Mouse (Mus musculus): Measurements from ENCODE around the gene Gata3. TPM values are rescaled to one million over a fixed set of nuclear protein-coding genes. Genes with fewer than 3 reads are reported as not detected.

Gata3 gene
- polyA plus RNA-seq, 1 experiment, result 4.0 TPM

- H3K27me3 ChIP-seq (ENCODE audit: control insufficient read depth, insufficient read depth, insufficient read length), result no peaks in the 10 kb centered on the region
- H3K36me3 ChIP-seq (ENCODE audit: control insufficient read depth, insufficient read depth), result no peaks in the 10 kb centered on the region
- TF ChIP-seq CEBPB (IDR thresholded peaks at IDR 0.05; ENCODE audit: low read depth) (no peak), FOSL1 (IDR thresholded peaks at IDR 0.05; ENCODE audit: insufficient read depth, low read length, poor library complexity, severe bottlenecking) (no peak), CTCF (IDR thresholded peaks at IDR 0.05; ENCODE audit: control insufficient read depth, insufficient read depth, insufficient read length) (no peak), MAX (IDR thresholded peaks at IDR 0.05) (no peak), MYOG (IDR thresholded peaks at IDR 0.05; ENCODE audit: control insufficient read depth, extremely low read depth, insufficient read length) (no peak), MYOD1 (IDR thresholded peaks at IDR 0.05; ENCODE audit: control insufficient read depth, insufficient read length, low read depth) (no peak), USF1 (IDR thresholded peaks at IDR 0.05; ENCODE audit: low read depth) (no peak)
- H3K79me2 ChIP-seq (ENCODE audit: control insufficient read depth, insufficient read depth), result no peaks in the 10 kb centered on the region
- no peaks in the 10 kb centered on the region for H3K79me3 ChIP-seq (ENCODE audit: low read depth)
- H3ac ChIP-seq (ENCODE audit: control insufficient read depth, insufficient read length, low read depth), result no peak overlapping the region
- no peak overlapping the region for H3K4me3 ChIP-seq (ENCODE audit: insufficient read depth, poor library complexity, severe bottlenecking)
Observed at GRCm38 (mm10) chr2:9833712-9834111, 56.1 kb downstream of the Gata3 start.

- TF ChIP-seq FOSL1 (IDR thresholded peaks at IDR 0.05; ENCODE audit: insufficient read depth, low read length, poor library complexity, severe bottlenecking) (no peak), CTCF (IDR thresholded peaks at IDR 0.05; ENCODE audit: control insufficient read depth, insufficient read depth, insufficient read length) (no peak), CEBPB (IDR thresholded peaks at IDR 0.05; ENCODE audit: low read depth) (no peak), USF1 (IDR thresholded peaks at IDR 0.05; ENCODE audit: low read depth) (no peak), MAX (IDR thresholded peaks at IDR 0.05) (no peak), MYOG (IDR thresholded peaks at IDR 0.05; ENCODE audit: control insufficient read depth, extremely low read depth, insufficient read length) (no peak), MYOD1 (IDR thresholded peaks at IDR 0.05; ENCODE audit: control insufficient read depth, insufficient read length, low read depth) (no peak)
- Histone ChIP-seq H3K79me2 (ENCODE audit: control insufficient read depth, insufficient read depth) (no peaks in the 10 kb centered on the region), H3K79me3 (ENCODE audit: low read depth) (no peaks in the 10 kb centered on the region), H3K36me3 (ENCODE audit: control insufficient read depth, insufficient read depth) (no peaks in the 10 kb centered on the region), H3K27me3 (ENCODE audit: control insufficient read depth, insufficient read depth, insufficient read length) (no peaks in the 10 kb centered on the region), H3K4me3 (ENCODE audit: insufficient read depth, poor library complexity, severe bottlenecking) (no peak overlapping the region), H3ac (ENCODE audit: control insufficient read depth, insufficient read length, low read depth) (no peak overlapping the region)
Observed at GRCm38 (mm10) chr2:9827624-9828023, 62.2 kb downstream of the Gata3 start.

GRCm38 (mm10) chr2:9820611-9821010 is 69.2 kb downstream of the Gata3 start:
- TF ChIP-seq MAX (IDR thresholded peaks at IDR 0.05) (no peak), CEBPB (IDR thresholded peaks at IDR 0.05; ENCODE audit: low read depth) (no peak), FOSL1 (IDR thresholded peaks at IDR 0.05; ENCODE audit: insufficient read depth, low read length, poor library complexity, severe bottlenecking) (no peak), MYOD1 (IDR thresholded peaks at IDR 0.05; ENCODE audit: control insufficient read depth, insufficient read length, low read depth) (no peak), MYOG (IDR thresholded peaks at IDR 0.05; ENCODE audit: control insufficient read depth, extremely low read depth, insufficient read length) (no peak), USF1 (IDR thresholded peaks at IDR 0.05; ENCODE audit: low read depth) (no peak), CTCF (IDR thresholded peaks at IDR 0.05; ENCODE audit: control insufficient read depth, insufficient read depth, insufficient read length) (no peak)
- no peaks in the 10 kb centered on the region for H3K27me3 ChIP-seq (ENCODE audit: control insufficient read depth, insufficient read depth, insufficient read length)

GRCm38 (mm10) chr2:9818177-9818785 is 71.6 kb downstream of the Gata3 start:
- Histone ChIP-seq H3ac (ENCODE audit: control insufficient read depth, insufficient read length, low read depth) (no peak overlapping the region), H3K27me3 (ENCODE audit: control insufficient read depth, insufficient read depth, insufficient read length) (no peaks in the 10 kb centered on the region), H3K79me2 (ENCODE audit: control insufficient read depth, insufficient read depth) (no peaks in the 10 kb centered on the region), H3K36me3 (ENCODE audit: control insufficient read depth, insufficient read depth) (no peaks in the 10 kb centered on the region), H3K79me3 (ENCODE audit: low read depth) (no peaks in the 10 kb centered on the region), H3K4me3 (ENCODE audit: insufficient read depth, poor library complexity, severe bottlenecking) (no peak overlapping the region)
- TF ChIP-seq CEBPB (IDR thresholded peaks at IDR 0.05; ENCODE audit: low read depth) (peak; percentile 16), USF1 (IDR thresholded peaks at IDR 0.05; ENCODE audit: low read depth) (no peak), FOSL1 (IDR thresholded peaks at IDR 0.05; ENCODE audit: insufficient read depth, low read length, poor library complexity, severe bottlenecking) (peak; percentile 25), CTCF (IDR thresholded peaks at IDR 0.05; ENCODE audit: control insufficient read depth, insufficient read depth, insufficient read length) (no peak), MAX (IDR thresholded peaks at IDR 0.05) (peak; percentile 58), MYOD1 (IDR thresholded peaks at IDR 0.05; ENCODE audit: control insufficient read depth, insufficient read length, low read depth) (peak; percentile 68), MYOG (IDR thresholded peaks at IDR 0.05; ENCODE audit: control insufficient read depth, extremely low read depth, insufficient read length) (no peak)

More at GRCm38 (mm10) chr2:9820611-9821010, 69.2 kb downstream of the Gata3 start:
- H3K79me2 ChIP-seq (ENCODE audit: control insufficient read depth, insufficient read depth), result no peaks in the 10 kb centered on the region
- H3K4me3 ChIP-seq (ENCODE audit: insufficient read depth, poor library complexity, severe bottlenecking), result no peak overlapping the region
- H3ac ChIP-seq (ENCODE audit: control insufficient read depth, insufficient read length, low read depth), result no peak overlapping the region
- H3K36me3 ChIP-seq (ENCODE audit: control insufficient read depth, insufficient read depth), result no peaks in the 10 kb centered on the region
- H3K79me3 ChIP-seq (ENCODE audit: low read depth), result no peaks in the 10 kb centered on the region

Other genes starting within 250 kb of the Gata3 start
- gene 4930412O13Rik, start 8.8 kb downstream of the Gata3 start, polyA plus RNA-seq (2012; fragmentation: generic; extraction: Trizol), result not detected
- gene 9230102O04Rik, start 494 bp downstream of the Gata3 start, polyA plus RNA-seq (2012; fragmentation: generic; extraction: Trizol), result not detected
- gene Taf3, start 158.6 kb upstream of the Gata3 start, polyA plus RNA-seq (2012; fragmentation: generic; extraction: Trizol), result 7.0 TPM
- gene Atp5c1, start 190.5 kb upstream of the Gata3 start, polyA plus RNA-seq (2012; fragmentation: generic; extraction: Trizol), result 526 TPM
- 7.5 TPM for gene Kin, start 190.6 kb upstream of the Gata3 start, polyA plus RNA-seq (2012; fragmentation: generic; extraction: Trizol)
- gene Itih2, start 241.4 kb upstream of the Gata3 start, polyA plus RNA-seq (2012; fragmentation: generic; extraction: Trizol), result not detected

Data from C2C12 (cell line).